Mouse (Mus musculus) forebrain, embryonic 14.5 days (tissue): Measurements from ENCODE around the gene Elovl5. TPM values are rescaled to one million over a fixed set of nuclear protein-coding genes. Genes with fewer than 3 reads are reported as not detected.

Experiments used
- ATAC-seq: fragments of 200-750 bp; cut with Nextera tagmentation; 2 replicates; pipeline ENCODE4 v1.8.0; 2017; ENCODE audit warnings: mild to moderate bottlenecking, moderate library complexity
- DNase-seq: peaks from one replicate; pipeline ENCODE4 v3.0.0-alpha.2; 2015; ENCODE audit warnings: low spot score
- H3K27ac ChIP-seq: fragments of 300-500 bp; sonication (generic); 2 replicates; pipeline ENCODE4 v1.5.1; 2014; ENCODE audit warnings: low read depth, mild to moderate bottlenecking, control low read depth, low read length, moderate library complexity
- H3K27me3 ChIP-seq: fragments of 300-500 bp; sonication (generic); replicated peaks from 2 replicates; pipeline ENCODE4 v1.6.1; 2014; ENCODE audit warnings: low read length, control low read depth, mixed read lengths; ENCODE audit not compliant: control insufficient read depth, insufficient read depth
- H3K36me3 ChIP-seq: fragments of 300-500 bp; sonication (generic); 2 replicates; pipeline ENCODE4 v1.6.1; 2014; ENCODE audit warnings: low read length, control low read depth; ENCODE audit not compliant: control insufficient read depth, insufficient read depth
- H3K4me1 ChIP-seq: fragments of 300-500 bp; sonication (generic); 2 replicates; pipeline ENCODE4 v1.6.1; 2014; ENCODE audit warnings: antibody characterized with exemption, low read length, control low read depth; ENCODE audit not compliant: control insufficient read depth, insufficient read depth
- H3K4me2 ChIP-seq: fragments of 300-500 bp; sonication (generic); 2 replicates; pipeline ENCODE4 v1.6.1; 2014; ENCODE audit warnings: mild to moderate bottlenecking, control low read depth, low read length
- H3K4me3 ChIP-seq: fragments of 300-500 bp; sonication (generic); 2 replicates; pipeline ENCODE4 v1.5.1; 2014; ENCODE audit warnings: low read depth, low read length, control low read depth
- H3K9ac ChIP-seq: fragments of 300-500 bp; sonication (generic); 2 replicates; pipeline ENCODE4 v1.6.1; 2014; ENCODE audit warnings: mild to moderate bottlenecking, low read length, control low read depth, moderate library complexity
- H3K9me3 ChIP-seq: fragments of 300-500 bp; sonication (generic); replicated peaks from 2 replicates; pipeline ENCODE4 v1.6.1; 2016; ENCODE audit warnings: low read length, control low read depth, mixed read lengths; ENCODE audit not compliant: control insufficient read depth
- WGBS: fragments of 180-500 bp; shearing (Covaris S2); extraction: QIAGEN DNeasy Blood & Tissue Kit; methylation state at CpG from one replicate; pipeline ENCODE4 v1.1.7; 2014; 5-methylcytosine and 5-hydroxymethylcytosine counted together
- polyA plus RNA-seq: library from polyadenylated mRNA; unstranded; fragments of >200 nt; fragmentation: Nextera tagmentation; extraction: Ambion mirVana; gene quantifications from 2 replicates; pipeline ENCODE4 v1.2.1, GENCODE M21; 2014

Elovl5 gene
- polyA plus RNA-seq, 1 experiment from 2014 or later, result 66.9 TPM

DNA sequence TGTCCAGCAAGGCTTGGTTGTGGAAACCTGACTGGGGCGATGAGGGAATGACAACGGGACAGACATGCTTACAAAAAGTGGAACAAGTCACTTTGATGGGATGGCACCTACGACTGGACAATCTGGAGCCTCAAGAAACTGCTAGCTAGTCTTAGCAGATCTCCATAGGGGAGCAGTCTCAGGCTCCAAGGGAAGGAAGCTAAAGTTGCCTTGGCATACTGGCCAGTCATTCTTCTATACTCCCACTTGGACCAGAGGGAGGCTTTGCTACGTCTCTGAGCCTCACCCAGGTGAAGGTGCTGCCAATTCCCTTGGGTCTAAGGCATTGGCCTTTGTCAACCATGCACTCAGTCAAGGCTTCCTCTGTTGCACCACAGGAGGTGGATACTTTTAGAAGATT lies 2.5 kb upstream of the Elovl5 start:
- Histone ChIP-seq H3K27me3 (no peaks in the 10 kb centered on the region), H3K36me3 (no peaks in the 10 kb centered on the region), H3K9ac (no peak overlapping the region), H3K27ac (no peak overlapping the region), H3K9me3 (no peaks in the 10 kb centered on the region), H3K4me2 (no peak overlapping the region), H3K4me3 (no peak overlapping the region), H3K4me1 (peaks cover 5% of the 10 kb centered on the region)
- DNase-seq (no peak), ATAC-seq (no peak)
- WGBS, result 74% methylated on average over 4 of the region's 4 CpGs

DNA sequence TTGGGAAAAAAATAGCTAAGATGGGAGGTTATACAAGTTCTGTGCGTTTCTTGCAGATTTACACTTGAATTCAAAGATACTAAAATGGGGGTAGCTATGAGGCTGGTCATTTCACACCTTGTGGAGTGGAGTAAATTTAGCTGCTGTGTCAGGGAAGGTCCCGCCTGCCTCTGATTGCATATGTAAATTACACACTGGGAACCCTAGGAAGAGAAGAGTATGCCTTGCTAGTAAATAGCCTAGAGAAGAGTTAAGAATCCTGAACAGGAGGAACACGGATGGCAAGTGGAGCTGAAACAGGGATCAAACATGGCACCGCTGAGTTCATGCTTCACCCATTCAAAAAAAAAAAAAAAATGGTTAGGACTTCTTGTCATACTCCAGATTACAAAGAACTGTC lies 1.4 kb upstream of the Elovl5 start:
- ATAC-seq, result no peak
- Histone ChIP-seq H3K4me2 (no peak overlapping the region), H3K4me3 (no peak overlapping the region), H3K27me3 (no peaks in the 10 kb centered on the region), H3K9ac (no peak overlapping the region), H3K36me3 (no peaks in the 10 kb centered on the region), H3K9me3 (no peaks in the 10 kb centered on the region), H3K27ac (no peak overlapping the region), H3K4me1 (no peaks in the 10 kb centered on the region)
- 53% methylated on average over 4 of the region's 4 CpGs for WGBS
- no peak for DNase-seq

DNA sequence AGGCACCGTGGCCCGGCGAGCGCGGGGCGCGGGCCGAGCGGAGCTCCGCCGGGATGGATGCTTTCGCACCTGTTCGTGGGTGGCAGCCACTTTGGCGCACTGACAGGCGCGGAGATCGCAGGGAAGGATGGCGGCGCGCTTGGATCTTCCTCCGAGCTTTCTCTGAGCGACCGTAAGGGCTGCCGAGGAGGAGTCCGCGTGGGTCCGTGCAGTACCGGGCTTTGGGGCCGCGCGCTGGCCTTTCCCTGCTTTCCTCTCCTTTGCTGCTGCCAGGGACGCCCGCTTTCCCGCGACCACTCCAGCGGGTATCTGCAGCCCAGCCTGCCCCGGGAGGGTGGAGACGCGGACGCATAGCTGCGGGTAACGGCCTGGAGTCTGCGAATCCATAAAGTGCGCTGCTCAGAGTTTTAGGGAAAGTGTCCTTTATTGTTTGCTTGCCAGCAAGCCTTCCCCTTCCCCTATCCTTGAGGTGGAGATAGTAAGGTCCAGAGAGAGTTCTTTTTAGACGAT lies 513 bp downstream of the Elovl5 start:
- DNase-seq (no peak), ATAC-seq (peak; percentile 70; the same call in 1 of the 2 replicates)
- Histone ChIP-seq H3K9ac (peak overlapping the region; percentile 86), H3K27me3 (no peaks in the 10 kb centered on the region), H3K27ac (peak overlapping the region; percentile 88), H3K36me3 (no peaks in the 10 kb centered on the region), H3K4me1 (no peaks in the 10 kb centered on the region), H3K9me3 (no peaks in the 10 kb centered on the region), H3K4me3 (peak overlapping the region; percentile 88), H3K4me2 (peak overlapping the region; percentile 75)
- WGBS, result under 1% methylated on average over 43 of the region's 45 CpGs

DNA sequence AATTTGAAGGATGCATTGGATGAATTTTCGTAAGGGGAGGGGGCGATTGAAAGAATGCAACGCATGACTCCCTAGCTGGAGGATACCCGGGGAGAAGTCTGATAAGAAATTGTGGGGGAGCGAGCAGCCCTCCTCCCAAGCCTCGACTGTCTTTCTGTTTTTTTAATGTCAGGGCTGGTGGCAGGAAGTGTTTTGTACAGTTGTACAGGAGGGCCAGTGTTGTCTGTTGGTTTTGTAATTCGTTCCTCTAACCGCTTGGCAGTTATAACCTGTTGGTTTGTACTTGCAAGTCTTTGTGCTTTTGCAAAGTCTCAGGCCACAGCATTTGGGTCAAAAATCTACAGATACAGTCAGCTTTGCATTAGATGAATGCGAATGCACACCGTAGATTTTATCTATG lies 1.0 kb downstream of the Elovl5 start:
- Histone ChIP-seq H3K4me1 (no peaks in the 10 kb centered on the region), H3K36me3 (no peaks in the 10 kb centered on the region; the same call in 1 of the 2 replicates), H3K4me3 (peak overlapping the region; percentile 88), H3K27ac (peak overlapping the region; percentile 88; the same call in 1 of the 2 replicates), H3K27me3 (no peaks in the 10 kb centered on the region), H3K9ac (peak overlapping the region; percentile 86), H3K4me2 (peak overlapping the region; percentile 75), H3K9me3 (no peaks in the 10 kb centered on the region)
- no peak for ATAC-seq
- DNase-seq, result no peak
- 22% methylated on average over 10 of the region's 10 CpGs for WGBS

DNA sequence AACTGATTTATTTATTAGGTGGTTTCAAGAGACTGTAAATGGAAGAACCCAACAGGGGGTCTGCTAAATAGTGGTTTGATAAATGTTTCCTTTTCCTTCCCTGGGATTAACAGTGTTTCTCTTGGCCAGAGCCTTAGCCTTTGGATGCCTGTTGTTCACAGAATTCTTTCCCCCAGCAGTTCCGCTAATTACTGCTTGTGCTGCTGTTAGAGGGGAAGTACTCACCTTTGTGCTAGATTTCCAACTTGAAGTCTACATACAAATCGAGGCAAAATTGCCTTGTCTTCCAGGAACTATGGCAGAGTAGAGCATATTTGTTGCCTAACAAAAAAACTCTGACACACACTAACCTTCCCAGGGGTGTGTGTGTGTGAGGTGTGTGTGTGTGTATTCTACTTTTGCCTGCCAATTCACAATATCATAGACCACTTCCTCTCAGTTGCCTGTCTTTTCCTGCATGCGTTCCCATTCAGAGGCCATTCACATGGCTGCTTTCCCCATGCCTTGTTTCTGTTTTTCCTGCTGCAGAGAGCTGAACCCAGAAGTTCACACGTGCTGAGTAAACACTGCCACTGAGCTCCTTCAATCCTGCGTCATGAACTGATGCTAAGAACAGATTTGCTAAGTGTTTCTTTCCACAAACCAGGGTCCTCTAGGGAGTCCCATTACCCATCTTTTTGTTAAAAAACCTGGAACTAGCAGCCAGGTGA lies 2.0 kb downstream of the Elovl5 start:
- Histone ChIP-seq H3K27ac (no peak overlapping the region), H3K9ac (no peak overlapping the region), H3K4me1 (0 out of 2 replicates have a peak, but pooled peaks cover 2% of the 10 kb centered on the region), H3K36me3 (no peaks in the 10 kb centered on the region; the same call in 1 of the 2 replicates), H3K9me3 (no peaks in the 10 kb centered on the region), H3K27me3 (no peaks in the 10 kb centered on the region), H3K4me3 (peak overlapping the region; percentile 88; the same call in 1 of the 2 replicates), H3K4me2 (peak overlapping the region; percentile 75)
- 64% methylated on average over 5 of the region's 5 CpGs for WGBS
- DNase-seq, result no peak
- ATAC-seq, result no peak

DNA sequence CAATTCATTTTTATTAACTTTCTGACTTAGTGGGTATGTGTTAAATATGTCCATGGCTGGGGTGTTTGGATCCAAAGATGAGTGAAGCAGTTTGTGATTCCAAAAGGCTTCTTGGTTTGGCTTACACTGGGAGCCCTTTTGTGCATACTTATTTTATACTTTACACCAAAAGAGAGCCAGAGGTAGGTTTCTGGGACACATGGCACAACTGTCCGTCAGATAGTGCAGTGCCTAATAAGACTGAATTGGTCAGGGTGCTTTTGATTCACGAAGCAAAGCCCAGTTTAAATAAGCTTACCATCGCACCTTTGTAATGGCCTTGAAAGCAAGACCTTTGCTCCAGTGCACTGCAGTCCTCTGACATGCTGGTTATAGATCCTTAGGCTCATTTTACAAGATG lies 3.3 kb downstream of the Elovl5 start:
- H3K4me1 ChIP-seq, result 0 out of 2 replicates have a peak, but pooled peaks cover 5% of the 10 kb centered on the region
- DNase-seq, result no peak
- H3K9me3 ChIP-seq, result no peaks in the 10 kb centered on the region
- no peak overlapping the region for H3K4me2 ChIP-seq
- WGBS, result 76% methylated on average over 3 of the region's 3 CpGs
- H3K9ac ChIP-seq, result no peak overlapping the region
- no peak overlapping the region for H3K27ac ChIP-seq
- H3K36me3 ChIP-seq, result no peaks in the 10 kb centered on the region; the same call in 1 of the 2 replicates
- ATAC-seq, result no peak
- no peak overlapping the region for H3K4me3 ChIP-seq
- H3K27me3 ChIP-seq, result no peaks in the 10 kb centered on the region

DNA sequence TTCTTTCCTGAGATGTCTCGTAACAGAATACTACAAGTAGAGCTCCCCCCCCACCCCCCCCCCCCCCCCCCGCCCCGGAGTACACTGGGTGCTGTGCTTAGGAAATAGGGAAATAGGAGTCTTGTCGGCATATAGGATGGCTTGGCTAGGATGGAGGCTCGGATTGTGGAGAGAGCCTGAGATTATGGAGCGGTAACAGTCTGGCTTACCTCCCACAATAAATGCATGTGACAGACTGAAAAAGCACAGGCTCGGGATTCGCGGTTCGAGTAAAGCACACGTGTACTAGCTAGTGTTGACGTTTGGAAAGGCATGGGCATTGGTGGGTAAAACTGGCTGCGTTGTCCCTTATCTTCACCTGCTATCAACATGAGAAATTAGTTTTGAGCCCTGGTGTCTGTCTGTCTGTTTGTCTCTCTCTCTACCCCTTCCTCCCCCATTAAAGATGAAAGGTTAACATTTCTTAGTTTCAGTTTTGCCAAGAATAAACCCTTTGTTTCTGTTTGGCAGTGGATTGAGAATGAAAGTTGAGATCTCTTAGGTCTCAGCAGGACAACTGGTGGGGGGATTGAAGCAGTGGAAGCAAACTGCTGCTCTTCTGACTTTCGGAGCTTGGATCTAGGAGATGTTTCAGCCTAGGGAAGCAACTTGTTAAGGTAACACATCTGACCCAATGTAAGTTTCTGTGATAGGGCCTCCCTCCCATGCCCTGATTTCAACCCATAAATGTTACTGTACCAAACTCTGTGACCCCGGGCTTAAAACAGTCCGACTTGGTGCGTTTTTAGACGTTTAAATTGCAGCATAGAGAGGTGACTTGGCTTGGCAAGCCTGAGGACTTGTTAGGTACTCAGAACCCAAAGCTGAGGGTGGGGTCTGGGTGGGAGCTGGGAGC lies 4.4 kb downstream of the Elovl5 start:
- DNase-seq (no peak), ATAC-seq (no peak)
- Histone ChIP-seq H3K4me2 (no peak overlapping the region), H3K36me3 (no peaks in the 10 kb centered on the region; the same call in 1 of the 2 replicates), H3K27ac (no peak overlapping the region), H3K27me3 (no peaks in the 10 kb centered on the region), H3K9me3 (no peaks in the 10 kb centered on the region), H3K4me1 (0 out of 2 replicates have a peak, but pooled peaks cover 5% of the 10 kb centered on the region), H3K9ac (no peak overlapping the region), H3K4me3 (no peak overlapping the region)
- 75% methylated on average over 16 of the region's 18 CpGs for WGBS

DNA sequence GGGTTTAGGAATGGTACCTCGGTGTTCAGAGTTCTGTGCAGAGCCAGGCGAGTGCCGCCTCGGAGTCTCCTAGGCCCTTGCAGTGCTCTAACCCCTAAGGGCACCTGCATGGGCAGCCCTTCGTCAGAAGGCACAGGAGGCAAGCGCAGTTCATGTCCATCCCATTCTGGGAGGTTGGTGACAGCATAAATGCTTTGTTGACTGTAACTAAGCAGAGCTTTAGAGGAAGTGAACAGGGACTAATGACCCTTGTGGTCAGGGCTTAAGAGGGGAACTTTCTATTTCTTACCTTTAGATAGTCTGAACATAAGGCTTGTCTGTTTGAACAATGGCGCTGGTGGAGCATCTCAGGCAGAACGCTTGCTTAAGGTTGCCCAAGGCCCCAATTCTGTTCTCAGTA lies 6.6 kb downstream of the Elovl5 start:
- H3K4me1 ChIP-seq, result 0 out of 2 replicates have a peak, but pooled peaks cover 5% of the 10 kb centered on the region
- DNase-seq (no peak), ATAC-seq (no peak)
- no peaks in the 10 kb centered on the region; the same call in 1 of the 2 replicates for H3K36me3 ChIP-seq
- no peak overlapping the region for H3K4me3 ChIP-seq
- H3K9me3 ChIP-seq, result no peaks in the 10 kb centered on the region
- H3K27ac ChIP-seq, result no peak overlapping the region
- 86% methylated on average over 8 of the region's 8 CpGs for WGBS
- H3K27me3 ChIP-seq, result no peaks in the 10 kb centered on the region
- no peak overlapping the region for H3K4me2 ChIP-seq
- no peak overlapping the region for H3K9ac ChIP-seq
